Mouse (Mus musculus): ENCODE measurements around the gene Jup.

- TF ChIP-seq GATA1 (IDR thresholded peaks at IDR 0.05; ENCODE audit: low read length) = no peak
- TF ChIP-seq TAL1 (IDR thresholded peaks at IDR 0.05; ENCODE audit: low read length) = no peak
Measured at GRCm38 (mm10) chr11:100398517-100398916, 954 bp upstream of the Jup start.

All from erythroblast, embryonic 14.5 days (primary cell).